Mouse (Mus musculus): Measurements from ENCODE around the gene Traf3ip2.

Traf3ip2 gene

DNA sequence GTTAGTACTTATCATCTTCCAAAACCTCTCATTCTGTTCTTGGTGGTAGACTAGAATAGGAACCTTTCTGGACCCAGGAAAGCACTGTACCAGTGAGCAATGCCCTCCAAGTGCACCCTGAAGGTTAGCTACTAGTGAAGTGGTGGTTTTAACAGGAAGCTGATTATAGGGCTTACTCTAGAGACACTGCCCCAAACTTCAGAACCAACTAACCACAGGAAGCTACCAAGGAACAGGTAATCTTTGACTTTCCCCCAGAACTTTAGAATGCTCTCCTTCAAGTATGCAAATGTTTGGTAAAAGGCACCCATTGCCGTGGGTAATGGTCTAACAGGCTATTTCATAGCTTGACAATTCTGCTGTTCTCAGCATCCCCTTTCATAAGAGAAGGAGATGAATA lies 12.6 kb upstream of the Traf3ip2 start:
- peak; percentile 24 to 49 for DNase-seq (ENCODE audit: low spot score in 2 of 2)

DNA sequence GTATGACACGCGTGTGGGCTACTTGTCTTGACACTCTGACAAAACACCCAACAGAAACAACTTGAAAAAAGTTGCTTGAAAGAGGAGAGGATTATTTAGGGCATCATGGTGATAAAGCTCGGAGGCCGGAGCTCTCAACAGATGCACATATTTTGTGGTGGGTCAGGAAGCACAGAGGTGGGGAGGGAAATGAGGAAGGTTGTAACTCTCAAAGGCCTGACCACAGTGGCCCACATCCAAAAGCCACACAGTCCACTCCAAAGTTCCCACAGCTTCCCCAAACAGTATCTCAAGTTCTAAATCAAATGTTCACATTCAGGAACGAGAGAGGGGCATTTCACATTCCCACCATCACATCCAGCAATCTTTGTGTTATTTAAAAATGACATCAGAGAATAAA lies 11.7 kb upstream of the Traf3ip2 start:
- no peak for DNase-seq (ENCODE audit: low spot score in 2 of 2)

DNA sequence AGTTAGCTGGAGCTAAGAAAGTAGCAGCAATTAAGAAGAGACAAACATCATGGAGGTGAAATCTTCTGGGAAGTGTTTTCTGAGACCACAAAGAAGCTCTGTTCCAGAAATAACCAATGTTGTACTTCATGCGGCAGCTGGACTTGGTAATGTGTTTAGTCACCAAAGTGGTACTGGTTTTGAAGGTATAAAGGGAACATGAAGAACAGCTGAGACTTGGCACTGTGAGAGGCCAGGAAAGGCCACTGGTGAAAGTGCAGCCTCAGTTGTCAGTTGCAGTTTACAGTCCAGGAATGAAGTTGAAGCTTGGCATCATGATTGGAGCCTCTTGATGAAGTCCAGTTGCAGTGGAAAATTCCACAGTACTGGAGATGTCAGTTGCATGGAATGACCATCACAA lies 6.3 kb upstream of the Traf3ip2 start:
- no peak for DNase-seq (ENCODE audit: low spot score in 2 of 2)

DNA sequence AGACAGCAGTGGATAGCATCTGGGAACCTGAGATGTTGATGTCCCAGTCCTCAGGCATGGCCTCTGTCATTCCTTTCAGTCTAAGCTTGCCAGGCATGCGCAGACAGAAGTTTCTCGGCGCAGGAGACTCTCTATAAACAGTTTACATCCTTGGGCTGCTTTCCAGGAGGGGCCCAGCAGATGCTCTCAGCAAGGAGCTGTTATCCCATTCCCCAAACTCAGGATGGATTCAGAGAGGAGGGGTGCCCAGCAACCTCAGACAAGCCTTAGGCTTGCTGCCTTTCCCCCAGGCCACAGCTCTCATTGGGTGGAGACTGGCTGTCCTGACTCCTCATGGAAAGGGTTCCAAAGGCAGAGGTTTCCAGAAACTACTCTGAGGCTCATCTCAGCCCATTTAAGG lies 1.5 kb upstream of the Traf3ip2 start:
- DNase-seq (ENCODE audit: low spot score in 2 of 2) = no peak

DNA sequence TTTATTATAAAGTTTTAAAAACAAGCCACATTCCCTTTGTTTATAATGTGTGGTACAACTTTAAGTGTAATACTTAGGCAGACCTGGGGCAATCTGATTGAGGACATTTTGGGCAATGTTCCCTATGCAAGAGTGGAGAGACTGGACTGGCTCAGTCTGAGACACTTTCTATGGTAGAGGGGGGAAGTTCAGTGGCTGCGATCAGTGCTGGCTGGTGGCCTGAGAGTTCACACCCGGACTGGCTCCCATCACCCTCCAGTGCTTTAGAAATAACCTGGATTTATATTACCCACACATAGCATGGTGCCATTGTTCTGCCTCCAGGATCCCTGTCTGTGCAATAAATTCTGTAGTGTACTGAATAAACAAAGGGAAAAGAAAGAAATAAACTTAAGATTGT lies 603 bp upstream of the Traf3ip2 start:
- DNase-seq (ENCODE audit: low spot score in 2 of 2) = no peak

DNA sequence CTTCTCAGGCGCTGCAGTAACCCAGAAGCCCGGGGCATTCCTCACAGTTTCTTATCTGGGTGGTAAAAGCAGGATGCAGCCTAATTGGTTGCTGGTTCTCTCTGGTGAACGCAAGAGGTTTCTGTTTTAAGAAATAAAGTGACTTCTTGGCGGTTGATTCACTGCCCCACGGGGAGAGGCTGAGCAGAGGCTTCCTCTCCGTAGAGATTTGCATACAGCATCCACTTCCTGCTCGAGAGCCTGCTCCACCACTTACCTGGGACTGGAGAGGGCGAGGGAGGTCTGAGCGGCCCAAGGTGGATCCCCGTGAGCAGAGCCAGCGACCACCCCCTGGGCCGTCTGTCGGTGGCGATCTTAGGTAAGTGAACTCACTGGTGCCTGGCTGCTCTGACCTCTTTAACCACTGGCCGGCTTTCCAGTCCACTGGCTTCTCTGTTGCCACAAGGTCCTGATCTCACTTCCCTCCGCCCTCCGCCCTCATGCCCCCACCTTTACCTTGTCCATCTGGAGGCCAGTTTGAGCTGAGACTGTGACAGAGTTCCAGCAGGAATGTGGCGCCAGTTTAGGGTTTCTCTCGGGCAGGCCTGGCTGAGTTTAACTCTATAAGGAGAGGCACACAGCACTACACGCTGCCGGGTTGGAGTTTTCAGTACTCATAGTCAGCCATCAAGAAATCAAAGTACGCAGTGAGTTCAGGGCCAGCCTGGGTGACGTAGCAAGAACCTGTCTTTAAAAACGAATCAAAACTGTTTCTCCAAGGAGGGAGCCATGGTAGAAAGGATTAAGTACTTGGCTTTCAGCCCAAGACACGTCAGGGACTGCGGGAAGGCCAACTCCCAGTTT lies 476 bp downstream of the Traf3ip2 start:
- DNase-seq (ENCODE audit: low spot score in 2 of 2) = peak; percentile 74 to 79

DNA sequence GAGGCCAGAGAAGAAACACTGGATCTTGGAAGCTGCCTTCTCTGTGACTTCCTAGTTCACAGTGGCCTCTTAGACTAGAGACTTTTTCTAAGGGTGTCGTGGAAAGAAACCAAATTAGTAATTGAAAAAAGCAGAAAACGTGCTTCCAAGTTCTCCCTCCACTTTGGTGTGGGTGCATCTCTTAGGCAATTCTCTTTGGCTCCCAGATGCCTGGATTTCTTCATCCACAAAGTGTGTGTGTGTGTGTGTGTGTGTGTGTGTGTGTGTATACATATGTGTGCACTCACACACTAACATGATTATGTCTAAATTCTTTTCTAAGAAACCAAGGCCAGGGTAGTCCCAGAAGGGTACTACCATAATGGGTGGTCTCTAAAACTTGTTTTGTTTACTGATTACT lies 1.2 kb downstream of the Traf3ip2 start:
- no peak for DNase-seq (ENCODE audit: low spot score in 2 of 2)

DNA sequence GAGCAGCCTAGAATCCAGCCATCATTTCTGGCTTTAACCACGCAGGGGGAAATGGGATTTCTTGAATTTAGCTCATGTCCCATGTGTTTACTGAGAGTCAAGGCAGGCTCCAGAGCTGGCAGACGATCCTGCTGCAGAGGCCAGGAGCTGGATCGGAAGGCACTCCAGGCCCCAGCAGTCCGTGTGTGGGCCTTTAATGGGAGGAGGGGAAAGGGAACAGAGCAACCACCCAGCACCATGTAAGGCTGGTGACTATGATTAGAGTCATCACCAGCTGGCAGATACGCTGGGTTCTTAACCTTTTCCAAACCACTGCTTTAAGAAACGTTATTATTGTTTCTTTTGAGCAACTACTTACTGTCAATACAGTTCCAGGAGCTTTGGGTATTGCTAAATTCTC lies 1.9 kb downstream of the Traf3ip2 start:
- DNase-seq (ENCODE audit: low spot score in 2 of 2) = no peak

DNA sequence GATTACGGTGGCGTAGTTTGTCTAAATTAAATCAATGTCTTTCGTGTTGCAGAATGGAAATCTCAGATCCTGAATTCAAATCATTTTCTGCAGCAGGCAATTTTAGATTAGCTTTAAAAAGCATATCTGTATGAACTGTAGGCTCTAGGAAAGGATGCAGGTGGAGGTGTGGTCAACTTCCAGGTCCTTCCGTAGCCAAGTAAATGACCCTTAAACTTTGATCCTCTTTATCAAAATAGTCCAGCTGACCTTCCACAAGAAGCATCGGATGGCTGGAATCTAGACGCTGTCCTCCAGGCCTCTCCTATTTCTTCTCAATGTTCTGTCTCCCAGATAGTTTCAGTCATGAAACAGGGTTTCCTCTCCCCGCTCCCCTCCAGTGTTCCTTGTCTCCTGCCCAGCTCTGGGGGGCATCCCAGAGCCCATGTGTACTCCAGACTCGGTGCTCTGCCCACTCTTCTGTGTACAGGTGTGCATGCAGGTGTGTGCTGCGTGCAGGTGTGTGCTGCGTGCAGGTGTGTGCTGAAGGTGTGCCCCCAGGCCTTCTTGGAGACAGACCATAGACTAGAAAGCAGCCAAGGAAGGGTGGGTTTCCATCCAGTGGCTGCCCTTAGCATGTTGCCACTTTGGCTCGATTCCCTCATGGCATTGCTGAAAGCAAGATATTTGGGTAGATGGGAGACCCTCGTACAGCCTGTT lies 2.9 kb downstream of the Traf3ip2 start:
- DNase-seq (ENCODE audit: low spot score in 2 of 2) = no peak

DNA sequence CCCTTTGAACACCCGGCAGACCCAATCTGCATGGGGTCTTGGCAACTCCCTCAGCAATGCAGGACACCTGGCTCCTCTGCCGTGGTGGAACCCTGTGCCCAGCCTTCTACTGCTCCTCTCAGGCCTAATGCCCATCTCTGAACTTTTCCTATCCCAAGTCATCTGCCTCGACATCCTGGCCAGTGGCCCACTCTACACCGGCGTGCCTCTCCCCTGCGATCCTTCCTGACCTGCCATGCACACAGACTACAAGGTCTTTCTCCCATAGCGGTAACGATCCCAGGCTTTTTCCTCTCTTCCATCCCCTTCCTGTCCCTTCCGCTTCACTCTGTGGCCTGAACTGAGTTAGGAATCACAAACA lies 3.5 kb downstream of the Traf3ip2 start:
- no peak for DNase-seq (ENCODE audit: low spot score in 2 of 2)

DNA sequence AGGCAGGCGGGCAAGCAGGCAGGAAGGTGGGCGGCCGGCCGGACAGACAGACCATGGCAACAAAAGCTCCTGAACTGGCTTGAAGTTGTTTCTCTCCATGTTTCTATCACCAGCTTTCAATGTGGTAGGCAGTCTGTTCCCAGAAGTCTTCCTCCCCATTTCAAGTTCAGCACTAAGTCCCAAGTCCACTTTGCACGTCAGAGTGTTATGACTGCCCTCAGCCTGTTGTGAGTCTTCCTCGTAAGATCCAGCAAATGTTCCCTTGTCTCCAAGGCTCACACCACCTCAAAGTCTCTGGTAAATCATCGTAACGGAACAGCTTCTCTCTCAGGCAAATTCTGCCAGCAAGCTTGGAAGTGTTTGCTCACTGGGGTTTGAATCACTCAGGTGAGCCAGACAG lies 3.9 kb downstream of the Traf3ip2 start:
- DNase-seq (ENCODE audit: low spot score in 2 of 2) = no peak

DNA sequence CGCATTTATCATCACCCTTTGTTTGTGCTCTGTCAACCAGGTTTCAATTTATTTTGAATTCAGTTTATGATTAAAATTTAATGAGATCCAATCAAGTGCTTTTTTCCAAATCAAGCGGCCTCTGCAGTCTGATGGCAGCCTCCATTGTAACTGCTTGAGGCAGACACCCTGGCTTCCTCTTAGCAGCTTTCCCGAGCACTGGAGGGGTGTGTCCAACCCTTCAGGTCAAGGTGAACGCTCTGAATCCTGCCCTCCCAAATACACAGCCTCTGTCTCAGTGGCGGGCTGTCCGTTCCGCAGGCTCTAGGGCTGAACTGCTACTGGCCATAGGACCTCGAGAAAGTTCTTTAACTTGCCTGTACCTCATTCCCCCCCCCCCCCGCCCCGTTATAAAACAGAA lies 5.7 kb downstream of the Traf3ip2 start:
- DNase-seq (ENCODE audit: low spot score in 2 of 2) = no peak

DNA sequence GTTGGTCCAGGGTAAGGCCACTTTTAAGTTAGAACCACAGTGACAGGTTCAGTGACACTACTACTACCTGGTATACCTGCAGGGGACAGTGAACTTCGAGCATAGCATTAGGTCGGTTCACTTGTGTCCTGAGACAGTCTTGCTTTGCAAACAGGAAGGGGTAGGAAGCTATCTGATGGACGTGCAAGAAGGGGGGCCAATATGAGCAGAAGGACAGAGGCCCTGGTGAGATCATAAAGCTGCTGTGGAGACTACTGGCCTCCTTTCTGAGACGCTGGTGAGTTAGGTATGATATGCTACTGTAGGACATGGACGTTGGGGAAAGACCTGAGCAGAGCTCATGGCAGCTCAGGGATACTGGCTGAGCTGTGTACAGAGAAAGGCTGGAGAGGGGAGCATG lies 7.9 kb downstream of the Traf3ip2 start:
- no peak for DNase-seq (ENCODE audit: low spot score in 2 of 2)

DNA sequence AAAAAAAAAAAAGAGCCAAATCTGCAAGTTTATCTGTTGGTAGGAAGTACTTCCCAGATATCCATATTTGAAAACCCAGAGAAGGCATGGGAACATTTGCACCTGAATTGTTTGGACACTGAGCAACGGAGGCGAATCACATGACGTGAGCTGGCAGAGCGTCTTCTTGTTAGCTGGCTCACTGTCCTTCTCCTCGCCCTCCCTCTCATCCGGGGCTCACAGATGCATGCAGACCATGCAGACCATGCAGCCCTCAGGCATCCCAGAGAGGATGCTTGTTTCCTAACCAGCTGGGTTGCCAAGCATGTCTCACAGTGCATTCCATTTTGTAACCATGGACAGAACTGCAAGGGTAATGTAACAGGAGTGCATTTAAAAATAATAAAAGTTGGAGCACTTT lies 11.1 kb downstream of the Traf3ip2 start:
- no peak for DNase-seq (ENCODE audit: low spot score in 2 of 2)

DNA sequence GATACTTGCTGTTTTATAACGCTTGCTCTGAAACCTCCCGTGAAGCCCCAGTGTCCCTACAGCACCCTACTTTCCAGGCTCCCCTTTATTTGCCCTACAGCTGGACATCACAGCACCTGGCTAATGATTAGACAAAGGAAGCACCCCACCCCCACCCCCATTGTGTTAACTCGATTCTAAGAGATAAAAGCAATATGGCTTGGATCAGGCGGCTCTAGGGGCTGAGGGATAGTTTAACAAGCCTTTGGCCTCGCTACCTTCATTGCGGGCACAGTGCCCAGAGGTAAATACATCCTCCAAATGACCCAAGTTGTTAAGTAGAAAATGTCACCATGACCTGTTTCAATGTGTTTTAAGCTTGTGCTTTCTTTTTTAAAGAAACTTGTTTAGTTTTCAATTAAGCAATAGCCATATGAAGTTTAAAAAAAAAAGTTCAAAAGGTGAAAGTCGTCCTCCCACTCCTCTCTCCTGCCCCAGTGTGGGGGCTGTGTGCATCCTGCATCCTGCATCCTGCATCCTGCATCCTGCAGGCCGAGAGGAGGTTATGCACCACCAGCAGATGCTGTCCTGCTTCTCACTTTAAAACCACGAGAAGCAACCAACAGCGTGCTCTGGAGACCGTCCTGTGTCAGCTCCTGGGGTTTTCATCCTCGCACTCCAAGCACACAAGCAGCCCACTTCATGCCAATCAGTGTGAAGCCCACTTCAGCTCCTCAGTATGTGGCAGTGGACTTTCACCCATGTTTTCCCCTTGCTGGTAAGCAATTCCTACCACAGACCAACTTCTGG lies 12.3 kb downstream of the Traf3ip2 start:
- DNase-seq (ENCODE audit: low spot score in 2 of 2) = no peak

DNA sequence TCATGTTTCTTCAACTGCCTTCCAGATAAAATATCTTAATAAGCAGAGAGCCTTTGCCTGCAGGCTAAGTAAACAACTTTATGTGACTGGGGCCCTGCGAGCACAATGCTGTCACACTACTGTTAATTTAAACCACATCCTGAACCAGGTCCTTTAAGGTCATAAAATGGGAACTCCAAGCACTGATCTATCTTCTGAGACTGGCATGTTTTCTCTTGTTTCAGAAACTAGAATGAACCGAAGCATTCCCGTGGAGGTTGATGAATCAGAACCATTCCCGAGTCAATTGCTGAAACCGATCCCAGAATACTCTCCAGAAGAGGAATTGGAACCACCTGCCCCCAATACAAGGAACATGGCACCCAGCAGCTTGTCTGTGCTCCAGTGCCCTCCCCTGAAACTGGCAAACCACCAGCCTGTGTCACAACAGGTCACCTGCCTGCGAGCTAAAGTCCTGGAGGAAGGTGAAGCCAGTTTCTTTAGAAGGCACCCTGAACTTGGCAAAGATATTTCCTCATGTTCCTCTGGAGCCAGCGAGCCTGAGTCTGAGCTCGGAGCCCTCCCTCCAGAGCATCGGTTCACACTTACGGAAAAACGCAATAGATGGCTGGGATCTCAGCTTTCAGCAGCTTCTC lies 13.0 kb downstream of the Traf3ip2 start:
- peak; percentile 23 to 41 for DNase-seq (ENCODE audit: low spot score in 2 of 2)

DNA sequence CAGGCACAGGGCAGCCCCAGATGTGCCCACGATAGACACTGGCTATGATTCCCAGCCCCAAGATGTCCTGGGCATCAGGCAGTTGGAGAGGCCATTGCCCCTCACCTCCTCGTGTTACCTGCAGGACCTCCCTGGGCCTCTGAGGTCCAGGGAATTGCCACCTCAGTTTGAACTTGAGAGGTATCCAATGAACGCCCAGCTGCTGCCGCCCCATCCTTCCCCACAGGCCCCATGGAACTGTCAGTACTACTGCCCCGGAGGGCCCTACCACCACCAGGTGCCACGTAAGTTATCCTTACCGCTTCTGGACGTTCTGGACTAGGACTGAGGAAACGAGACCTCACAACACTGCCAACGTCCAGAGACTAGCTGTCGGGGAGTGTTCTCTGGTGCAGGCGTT lies 13.6 kb downstream of the Traf3ip2 start:
- DNase-seq (ENCODE audit: low spot score in 2 of 2) = no peak

DNA sequence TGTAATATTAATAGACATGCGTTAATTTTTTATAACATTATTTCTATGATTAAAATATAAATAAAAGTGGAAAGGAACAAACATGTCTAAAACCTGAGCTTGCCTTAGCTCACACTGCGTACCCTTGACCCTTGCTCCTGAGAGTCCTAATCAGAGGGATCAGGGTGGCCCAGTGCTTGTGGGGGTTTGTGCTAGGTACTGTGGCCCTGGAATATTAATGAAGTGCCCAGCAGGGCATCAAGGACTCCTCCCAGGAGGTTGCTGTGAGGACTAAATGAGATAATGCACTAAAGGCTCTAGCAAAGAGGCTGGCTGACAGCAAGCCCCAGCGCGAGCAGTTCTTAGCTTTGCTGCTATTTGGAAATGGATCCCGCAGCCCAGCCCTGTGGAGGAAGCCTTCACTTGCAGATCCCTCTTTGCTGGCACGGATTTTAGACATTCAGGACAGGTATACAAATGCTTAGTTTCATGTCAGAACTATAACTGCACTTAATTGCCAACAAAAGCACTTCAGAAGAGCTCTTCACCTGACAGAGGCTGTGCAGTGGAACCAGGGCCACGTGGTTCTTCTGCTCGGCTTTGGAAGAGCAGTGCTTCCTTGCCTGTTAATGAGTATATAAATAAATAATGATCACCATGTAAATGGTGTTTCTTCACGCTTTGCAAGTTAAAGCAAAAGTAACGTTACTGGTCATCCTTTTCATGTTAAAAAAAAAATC lies 16.2 kb downstream of the Traf3ip2 start:
- DNase-seq (ENCODE audit: low spot score in 2 of 2) = no peak

DNA sequence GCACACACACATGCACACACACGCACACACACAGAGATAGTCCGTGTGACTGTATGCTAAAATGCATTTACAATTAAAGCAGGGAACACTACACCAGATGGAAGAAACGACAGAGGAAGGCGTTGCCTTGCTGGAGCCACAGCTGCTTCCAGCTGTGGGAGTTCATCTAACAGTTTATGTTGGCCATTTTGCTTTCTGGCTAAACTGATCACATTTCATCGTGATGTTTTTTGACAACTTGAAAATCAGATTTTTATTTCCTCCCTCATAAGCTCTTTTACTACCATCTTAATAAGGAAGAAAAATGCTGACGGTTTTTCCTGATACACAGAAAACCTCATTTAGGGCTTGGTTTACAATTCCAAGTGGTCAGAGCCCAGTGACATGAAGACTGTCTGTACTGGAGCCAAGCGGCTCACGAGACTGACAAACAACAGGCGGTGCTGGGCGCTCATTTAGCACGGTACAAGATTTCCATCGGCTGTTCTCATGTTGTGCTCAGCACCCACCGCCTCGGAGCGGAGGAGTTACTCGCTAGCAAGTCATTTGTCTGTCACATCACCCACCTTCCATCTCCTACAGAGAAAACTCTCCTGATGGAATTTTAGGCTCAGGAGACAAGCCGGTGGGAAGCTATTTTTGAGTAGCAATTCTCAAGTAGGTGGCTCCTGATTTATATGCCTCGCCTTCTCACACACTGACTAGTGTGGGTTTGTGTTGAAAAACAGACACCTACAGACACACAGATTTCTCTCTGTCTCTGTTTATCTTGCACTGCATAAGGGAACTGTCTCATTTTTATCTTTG lies 17.2 kb downstream of the Traf3ip2 start:
- no peak for DNase-seq (ENCODE audit: low spot score in 2 of 2)

DNA sequence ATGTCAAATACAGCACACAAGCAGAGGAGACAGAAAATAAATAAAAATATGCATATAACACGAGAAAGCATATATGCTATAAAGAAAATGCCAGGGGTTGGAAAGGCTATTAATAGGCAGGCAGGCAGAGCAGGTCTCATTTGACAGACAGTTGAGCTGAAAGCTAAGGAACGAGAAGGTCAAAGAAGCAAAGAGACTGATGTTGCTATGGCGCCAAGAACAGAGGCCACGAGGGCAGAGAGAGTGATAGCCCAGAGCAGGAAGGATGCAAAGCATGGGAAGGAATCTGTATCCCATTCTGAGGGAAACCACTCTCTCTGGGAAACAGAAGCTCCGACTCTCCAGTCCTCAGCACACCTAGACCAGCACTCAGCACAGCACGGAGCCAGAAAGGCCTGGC lies 18.1 kb downstream of the Traf3ip2 start:
- DNase-seq (ENCODE audit: low spot score in 2 of 2) = no peak

DNA sequence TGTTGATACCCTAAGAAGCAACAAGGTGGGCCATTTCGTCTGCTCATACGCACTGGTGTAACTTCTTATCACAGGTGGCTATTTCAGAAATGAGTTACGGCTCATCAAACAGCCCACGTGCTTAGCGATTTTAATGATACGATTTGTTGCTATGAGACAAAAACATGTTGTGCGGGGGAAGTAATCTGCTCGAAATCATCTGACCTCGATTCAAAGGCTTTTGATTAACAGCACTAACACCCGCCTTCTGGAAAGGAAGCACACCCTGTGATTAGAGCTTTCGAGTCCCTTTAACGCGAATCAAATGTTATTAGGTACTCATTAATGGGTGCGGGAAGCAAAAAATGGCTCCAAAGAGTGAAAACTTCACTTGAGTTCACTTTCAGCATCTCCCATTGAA lies 18.9 kb downstream of the Traf3ip2 start:
- no peak for DNase-seq (ENCODE audit: low spot score in 2 of 2)

Data from natural killer cell, adult 2 months (primary cell).